Mouse (Mus musculus) kidney, adult 9 months (tissue): ENCODE results near the gene Ak3.
A peak's percentile ranks its signal among the peaks of the same experiment; 100 is the strongest.
"Not testable (repeated sequence)": the region's sequence is repeated elsewhere in the genome, so short reads cannot be mapped to it uniquely, and the experiment has no call there.

Experiments used
- DNase-seq: peaks from one replicate; pipeline ENCODE4 v3.0.0; 2022

Ak3 gene

DNA sequence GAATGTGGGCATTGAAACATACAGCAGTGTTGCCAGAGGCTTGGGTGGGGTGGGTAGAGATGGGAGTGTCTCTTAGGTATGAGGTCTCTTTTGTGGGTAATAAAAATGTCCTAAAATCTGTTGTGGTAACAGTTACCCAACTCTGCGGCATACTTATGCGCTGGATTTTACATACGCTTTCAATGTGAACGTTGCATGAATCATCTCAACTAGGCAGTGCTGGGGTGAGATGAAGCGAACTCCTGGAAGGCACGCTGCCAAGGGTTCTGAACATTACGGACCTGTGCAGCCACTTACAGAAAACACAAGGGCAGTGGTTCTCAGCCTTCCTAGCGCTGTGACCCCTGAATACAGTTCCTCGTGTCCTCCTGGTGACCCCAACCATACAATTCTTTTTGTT lies 5.1 kb downstream of the Ak3 start:
- DNase-seq, result no peak

DNA sequence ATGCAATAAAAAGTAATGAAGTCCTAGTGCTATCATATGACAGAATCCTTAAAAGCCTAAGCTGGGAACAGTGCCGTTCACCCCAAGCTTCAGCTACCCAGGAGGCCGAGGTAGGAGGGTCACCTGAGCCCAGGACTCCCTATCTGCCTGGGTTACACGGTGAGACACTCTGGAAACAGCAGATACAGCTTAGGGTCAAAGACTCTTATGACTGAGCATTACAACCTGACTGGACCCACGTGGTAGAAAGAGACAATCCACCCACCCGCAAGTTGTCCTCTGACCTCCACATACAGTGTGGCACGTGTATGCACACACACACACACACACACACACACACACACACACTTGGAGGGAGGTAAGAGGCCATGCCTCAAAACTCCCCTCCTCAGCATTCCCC lies 5.6 kb downstream of the Ak3 start:
- DNase-seq, result no peak

DNA sequence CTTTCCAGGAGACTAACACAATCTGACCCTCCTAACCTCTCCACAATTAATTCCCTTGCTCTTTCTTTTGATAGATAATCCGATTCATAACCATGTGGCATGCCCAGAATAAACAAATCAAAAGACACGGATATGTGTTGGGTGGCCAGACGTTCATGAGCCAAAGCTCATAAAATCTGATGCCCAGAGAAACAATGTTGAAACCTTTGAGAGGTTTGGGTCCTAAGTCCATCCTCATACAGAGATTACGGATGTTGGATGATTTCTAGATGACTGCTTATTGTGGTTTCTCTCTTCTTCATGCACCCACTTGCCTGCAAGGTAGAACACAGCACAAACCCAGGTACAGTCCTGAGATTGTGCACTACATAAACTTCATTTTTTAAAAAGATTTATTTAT lies 7.6 kb downstream of the Ak3 start:
- no peak for DNase-seq

DNA sequence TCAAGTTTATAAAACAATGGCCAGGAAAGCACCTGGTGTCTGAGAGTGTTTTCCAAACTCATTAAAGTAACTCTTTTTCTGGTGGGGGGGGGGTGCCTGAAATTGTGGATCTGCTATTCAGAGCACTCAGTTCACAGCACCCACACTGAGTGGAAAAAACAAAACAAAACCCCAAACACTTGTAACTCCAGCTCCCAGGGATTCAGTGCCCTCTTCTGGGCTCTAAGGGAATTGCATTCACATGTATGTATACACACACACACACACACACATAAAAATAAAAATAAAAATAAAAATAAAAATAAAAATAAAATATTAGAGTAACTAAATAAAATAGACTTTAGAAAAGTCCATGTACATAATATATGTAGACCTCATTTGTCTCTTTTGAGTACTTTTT lies 8.4 kb downstream of the Ak3 start:
- no peak for DNase-seq

DNA sequence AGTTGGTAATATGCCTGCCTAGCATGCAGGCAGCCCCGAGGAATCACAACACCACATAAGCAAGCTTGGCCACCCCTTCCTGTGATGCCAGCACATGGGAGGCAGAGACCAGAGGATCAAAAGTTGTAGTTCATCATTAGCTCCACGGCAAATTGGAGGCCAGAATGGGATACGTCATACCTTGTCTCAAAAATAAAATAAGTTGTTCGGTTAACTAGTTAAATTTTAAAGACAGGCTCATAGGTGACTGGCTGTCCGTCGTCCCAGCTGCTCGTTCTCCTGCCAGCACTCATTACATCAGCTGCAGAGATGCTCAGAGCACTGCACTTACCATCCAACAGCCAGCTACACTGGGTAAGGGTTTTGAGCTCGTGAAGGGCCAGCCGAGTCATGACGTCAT lies 10.2 kb downstream of the Ak3 start:
- DNase-seq, result peak; percentile 56

DNA sequence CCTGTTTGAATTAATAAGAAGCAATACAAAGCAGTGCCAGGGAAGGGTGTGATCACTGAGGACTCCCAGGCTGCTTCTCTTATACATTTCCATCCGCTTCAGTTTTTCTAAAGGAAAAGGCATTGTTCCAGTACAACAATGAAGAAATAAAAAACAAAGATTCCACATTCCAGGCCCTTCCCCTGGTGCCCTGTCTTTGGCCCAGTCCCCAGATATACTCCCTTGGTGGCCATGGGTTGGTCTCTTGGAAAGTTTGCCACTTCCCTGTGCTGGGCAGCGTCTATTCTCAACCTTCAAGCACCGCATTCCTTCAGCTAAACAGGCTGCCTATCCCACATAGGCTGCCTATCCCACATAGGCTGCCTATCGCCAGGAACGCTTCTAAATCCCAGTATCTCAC lies 10.7 kb downstream of the Ak3 start:
- DNase-seq, result no peak

DNA sequence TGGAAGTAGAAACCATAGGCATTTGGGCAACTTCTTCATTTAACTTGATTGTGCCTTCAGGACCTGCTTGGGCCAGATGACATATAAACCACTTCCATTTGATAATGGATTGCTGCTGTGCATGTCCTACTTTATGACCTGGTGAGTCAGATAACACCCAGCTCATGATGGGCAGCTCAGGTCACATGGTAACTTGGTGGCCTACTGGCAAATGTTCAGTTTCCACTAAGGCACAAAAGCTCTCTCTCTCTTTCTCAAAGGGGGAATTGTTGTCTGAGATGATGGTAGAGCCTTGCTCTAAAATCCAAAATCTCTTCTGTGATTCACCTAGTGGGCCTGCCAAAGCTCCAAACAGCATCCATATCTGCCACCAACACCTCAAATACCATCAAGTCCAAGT lies 15.1 kb downstream of the Ak3 start:
- DNase-seq, result no peak

DNA sequence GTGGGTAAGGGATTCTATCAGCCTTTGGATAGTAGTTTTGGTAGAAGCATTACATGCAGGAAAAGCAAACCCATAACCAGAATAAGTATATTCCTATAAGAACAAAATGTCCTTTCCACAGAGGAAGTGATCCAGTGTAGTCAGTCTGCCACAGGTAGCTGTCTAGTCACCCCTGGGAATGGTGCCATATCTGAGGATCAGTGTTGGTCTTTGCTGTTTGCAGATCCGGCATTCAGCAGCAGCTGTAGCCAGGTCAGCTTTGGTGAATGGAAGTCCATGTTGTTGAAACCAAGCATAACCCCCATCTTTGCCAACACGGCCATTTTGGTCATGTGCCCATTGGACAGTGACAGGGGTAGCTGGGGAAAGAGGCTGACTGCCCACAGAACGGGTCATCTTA lies 16.0 kb downstream of the Ak3 start:
- DNase-seq, result no peak

DNA sequence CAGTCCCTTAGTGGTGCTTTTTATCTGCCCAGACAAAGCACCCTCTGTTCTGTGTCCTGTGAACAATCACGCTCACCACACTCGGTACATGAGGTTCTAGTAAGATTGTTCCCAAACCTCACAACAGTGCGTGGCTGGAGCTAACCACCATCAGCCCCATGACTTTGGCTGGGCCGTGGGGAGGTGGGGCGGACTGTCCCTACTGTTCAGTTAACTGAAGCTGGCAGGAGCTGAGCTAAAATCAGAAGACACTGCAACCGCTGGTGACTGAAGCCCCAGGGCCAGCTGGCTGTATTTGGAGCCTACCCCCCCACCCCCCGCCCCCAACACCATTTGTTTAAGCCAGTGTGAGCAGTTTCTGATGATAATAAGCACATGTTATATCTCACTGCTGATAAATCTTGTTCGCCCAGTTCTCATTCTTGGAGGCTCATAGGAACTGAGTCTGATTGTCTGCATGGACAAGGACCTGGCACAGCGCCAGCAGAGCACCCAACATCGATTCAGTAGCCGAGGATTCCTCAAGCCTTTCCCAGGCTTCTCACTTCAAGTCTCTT lies 23.3 kb downstream of the Ak3 start:
- DNase-seq, result no peak

DNA sequence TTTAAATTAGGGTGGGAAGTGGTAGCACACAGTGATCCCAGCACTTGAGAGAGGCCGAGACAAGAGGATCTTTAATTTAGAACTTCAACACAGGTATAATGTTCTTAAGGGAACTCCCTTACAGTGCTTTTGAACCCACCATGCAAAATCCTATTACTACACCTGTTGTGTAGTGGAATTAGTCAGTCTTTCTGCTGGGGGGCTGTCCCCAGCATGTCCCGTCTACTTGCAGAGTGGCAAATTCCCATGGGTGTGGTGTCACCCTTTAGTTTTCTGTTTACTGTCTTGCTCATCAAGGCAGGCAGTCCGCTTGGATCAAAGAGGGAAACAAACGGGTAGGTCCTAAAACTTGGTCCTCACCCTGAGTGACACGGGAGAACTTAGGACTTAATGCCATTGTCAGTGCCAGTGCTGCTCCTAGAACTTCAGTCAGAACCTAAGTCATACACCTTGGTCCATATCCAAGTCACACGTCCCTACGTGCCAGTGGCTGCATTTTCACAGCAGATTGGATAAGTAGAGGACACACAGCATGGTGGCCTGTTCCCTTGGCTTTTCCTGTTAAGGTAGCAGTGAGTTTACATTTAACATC lies 25.9 kb downstream of the Ak3 start:
- DNase-seq, result no peak

DNA sequence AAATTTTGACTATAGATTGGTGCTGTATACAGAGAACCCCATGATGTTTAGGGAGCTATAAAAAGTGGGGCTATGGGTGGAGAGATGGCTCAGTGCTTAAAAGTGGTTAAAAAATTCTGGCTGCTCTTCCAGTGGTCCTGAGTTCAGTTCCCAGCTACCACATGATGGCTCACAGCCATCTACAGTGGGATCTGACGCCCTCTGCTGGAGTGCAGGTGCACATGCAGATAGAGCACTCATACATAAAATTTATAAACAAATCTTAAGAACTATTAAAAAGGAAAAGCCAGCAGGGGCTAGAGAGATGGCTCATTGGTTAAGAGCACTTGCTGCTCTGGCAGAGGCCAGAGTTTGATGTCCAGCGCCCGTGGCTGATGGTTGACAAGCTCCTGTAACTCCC lies 28.1 kb downstream of the Ak3 start:
- no peak for DNase-seq

DNA sequence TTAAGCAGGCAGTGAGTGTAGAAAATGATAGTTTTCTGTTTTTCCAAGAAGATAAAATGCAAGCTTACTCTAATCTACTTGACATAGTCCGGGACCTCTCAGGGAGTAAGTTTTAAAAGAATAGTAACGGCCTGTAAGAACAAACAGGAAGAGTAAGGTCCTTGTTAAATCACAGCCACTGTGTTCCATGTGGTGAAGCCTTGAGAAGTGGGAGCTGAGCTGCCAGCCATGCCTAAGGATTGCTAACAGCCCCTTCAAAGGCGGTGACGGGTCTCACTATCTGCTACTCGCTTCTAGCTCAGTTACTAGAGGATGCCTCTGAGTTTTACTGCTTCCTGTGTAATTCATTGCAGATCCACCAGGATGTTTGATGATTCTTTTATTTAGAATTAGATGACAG lies 31.0 kb downstream of the Ak3 start:
- DNase-seq, result no peak

DNA sequence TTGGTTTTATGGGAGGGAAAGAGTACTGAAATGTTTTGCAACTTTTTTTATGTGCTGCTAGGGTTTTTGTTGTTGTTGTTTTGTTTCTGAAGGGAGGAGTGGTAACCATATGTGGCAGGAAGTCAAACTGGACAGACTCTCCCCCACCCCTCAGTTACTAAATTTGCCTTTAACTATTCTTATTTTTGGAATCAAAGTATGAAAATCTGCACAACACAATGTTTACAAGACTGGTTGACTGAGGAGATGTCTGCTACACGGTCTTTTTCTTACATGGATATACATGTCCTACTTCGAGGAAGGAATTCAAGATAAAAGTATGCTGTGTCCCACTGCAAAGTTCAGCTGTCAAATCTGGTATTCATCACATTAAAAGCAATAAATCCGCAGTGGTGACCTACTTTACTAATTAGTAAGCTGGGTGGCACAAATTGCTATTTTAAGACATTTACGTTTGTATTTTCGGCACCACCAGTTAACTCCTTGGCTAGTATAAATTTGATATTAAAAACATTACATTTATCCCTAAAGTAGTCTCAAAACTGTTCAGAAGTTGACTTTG lies 31.5 kb downstream of the Ak3 start:
- no peak for DNase-seq

DNA sequence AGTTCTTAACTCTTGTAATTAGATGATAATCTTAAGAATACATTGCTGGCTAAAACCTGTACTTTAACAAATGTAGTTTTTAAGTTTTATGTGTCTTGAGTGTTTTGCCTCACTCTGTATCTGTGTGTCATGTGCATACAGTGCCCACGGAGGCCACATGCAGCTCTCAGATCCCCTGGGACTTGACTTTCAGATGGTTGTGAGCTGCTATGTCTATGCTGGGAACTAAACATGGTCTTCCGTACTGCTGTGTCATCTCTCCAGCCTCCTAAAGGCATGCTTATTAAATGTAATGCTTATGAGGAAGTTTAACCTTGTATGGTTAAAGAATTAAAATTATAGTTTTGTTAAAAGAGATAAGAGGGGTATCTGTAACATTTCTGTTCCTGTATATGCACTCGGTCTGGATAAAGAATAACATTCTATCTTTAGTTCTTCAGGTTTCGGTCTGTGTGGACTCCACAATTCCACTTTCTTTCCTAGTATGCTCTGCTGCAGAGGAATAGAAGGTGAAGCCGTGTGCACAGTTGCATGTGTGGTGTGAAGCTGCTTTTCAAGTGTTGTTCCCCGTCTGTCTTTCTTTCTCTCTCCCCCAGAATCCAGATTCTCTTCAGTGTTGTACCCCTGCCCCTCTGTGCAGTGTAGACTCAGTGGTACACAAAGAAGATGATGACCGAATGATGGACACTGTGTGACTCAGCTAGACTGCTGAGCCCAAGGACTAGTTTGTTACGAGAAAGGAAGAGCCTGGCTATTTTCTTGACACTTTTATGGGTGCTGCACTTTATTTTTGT lies 32.2 kb downstream of the Ak3 start:
- no peak for DNase-seq

DNA sequence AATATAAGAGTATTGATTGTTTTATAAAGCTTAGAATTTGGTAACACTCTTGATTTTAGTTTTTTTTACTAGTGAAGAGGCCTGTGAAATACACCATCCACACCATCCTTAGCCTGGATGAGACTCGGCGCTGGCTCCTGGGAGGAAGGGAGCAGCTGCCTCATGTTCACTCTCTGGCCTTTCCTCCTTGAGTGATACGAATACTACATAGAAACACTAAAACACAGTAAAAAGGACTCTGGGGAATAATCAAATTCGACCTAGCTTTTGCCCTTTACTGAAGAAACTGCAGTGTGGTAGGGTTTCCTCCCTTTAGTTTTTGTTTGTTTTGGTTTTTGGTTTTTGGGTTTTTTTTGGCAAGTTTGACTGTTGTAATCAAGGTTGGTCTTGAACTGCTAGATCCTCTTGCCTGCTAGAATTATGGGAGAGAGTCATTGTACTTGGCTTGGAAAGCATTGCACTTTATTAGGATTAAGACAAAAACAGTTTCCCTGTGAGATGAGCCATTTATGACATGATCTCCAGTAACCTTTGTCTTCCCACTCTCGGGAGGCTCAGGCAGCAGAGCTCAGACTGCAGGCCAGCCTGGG lies 33.2 kb downstream of the Ak3 start:
- DNase-seq, result peak; percentile 38

DNA sequence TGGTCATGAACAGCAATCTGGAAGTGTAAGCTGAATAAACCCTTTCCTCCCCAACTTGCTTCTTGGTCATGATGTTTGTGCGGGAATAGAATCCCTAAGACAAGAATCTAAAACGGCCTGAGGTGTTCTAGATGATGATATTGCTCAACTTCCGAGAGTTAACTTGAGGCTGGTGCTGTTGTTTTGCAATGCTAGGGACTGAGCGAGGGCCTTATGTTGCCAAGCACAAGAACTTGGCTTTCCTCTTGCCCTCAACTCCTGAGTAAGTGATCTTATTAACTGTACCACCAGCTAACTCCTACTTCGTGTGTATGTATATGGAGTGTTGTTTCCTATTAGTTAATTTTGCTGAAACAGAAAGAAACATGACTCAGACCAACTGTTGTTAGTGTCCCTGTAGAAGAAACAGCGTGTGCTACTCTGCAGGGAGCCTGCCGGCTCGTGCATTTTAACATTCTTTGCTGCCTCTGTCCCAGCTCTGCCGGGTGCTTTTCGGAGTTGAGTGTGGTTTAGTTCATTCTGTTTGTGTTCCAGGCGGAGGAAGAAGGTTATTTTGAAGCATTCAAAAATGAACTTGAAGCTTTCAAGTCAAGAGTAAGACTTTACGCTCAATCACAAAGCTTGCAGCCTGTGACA lies 36.3 kb downstream of the Ak3 start:
- DNase-seq, result no peak

DNA sequence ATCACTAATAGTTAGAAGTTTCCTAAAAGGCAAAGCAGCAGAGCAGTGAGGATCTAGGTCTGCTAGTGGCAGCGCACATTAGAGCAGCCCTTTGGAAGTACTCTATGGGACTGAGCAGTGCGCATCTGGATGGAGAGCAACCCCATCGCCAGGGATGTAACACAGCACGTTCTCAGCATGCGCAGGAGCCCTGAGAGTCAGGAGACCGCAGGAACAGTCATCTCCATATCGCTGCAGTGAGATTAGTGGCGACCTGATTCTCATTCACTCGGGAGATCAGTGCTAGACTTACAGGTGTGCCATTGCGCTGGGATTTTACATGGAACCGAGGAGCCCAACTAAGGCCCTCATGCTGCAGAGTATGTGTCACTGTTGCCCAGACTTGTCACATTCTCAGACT lies 38.7 kb downstream of the Ak3 start:
- no peak for DNase-seq

DNA sequence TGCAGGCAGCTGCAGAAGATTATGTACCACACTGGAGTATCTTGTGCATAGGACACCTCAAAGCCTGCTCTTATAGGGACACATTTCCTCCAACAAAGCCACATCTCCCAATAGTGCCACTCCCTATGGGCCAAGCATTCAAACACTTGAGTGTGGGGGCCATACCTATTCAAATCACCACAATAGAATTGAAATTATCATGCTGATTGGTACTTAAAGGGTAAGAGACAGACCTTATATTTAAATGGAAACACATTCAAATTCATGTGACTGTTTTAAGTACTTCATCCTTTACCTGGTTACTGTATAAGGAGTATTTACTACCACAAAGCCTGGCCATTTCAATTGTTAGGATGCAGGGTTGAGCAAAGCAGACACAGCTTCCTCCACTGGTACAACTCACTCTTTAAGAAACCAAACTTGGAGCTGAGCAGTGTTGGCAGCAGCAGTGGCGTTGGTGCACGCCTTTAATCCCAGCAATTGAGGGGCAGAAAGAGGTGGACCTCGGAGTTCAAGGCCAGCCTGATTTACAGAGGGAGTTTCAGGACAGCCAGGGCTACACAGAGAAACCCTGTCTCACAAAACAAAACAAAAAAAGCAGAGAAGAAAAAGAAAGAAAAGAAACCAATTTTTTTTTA lies 39.6 kb downstream of the Ak3 start:
- DNase-seq, result no peak

DNA sequence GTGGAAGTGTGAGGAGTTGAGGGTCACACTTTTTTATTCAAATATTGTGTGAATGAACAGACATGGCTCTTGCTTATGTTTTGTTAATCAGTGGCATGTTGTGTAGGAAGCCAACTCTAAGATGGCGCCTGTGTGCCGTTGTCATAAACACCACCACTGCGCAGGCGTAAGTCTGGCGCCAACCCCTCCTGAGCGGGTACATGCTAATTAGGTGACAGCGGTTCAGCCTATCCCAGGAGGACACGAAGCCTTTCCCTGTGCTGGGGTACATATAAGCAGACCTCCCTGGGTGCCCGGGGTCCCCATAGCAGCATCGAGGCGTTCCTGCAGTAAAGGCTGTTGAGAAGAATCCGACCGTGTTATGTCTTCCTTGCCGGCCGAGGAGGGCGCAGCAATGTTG lies 47.4 kb downstream of the Ak3 start:
- not testable (repeated sequence) for DNase-seq

DNA sequence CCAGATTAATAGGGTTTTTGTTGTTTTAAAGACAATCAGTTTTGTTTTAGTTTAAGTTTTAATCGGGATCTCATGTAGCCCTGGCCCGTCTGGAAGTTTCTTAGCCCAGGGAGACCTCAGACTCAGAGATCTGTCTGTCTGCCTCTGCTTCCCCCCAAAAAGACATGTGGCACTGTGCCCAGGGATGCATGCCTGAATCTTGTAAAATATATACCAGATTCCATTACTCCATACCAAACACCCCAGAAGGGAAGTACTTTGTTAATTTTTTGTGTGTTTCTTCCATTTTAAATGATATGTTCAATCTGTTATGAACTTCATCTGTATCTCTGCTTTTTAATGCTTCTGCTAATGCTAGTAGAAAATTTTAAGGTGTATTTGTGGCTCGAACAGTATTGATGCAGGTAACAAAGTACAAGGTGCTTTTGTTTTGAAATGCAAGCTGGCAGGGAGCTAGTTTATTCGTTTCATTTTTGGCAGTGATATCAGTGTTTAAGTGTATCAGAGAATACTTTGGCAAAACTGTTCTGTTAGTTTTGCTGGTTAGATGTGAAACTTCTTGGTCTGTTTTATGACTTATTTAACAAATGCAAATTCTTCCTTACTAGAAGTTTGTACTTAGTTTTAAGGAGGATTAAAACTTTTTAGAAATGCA lies 49.7 kb downstream of the Ak3 start:
- no peak for DNase-seq

DNA sequence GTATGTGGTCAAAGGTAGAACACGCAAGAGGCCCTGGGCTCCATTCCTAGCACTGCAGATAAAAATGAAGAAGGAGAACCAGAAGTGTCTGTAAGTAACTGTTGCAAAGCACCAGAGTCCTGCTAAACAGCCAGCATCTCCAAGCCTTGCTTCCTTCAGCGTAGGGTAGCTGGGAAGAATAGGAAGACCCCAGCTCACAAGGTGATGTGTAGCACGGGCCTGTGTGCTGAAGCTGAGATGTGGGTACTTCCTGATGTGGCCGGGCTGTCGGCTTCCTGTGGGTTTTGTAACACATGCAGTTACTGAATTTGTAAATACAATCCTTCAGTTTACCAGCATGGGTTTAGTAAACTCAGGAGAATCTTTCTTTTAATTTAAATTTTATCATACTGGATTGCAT lies 52.4 kb downstream of the Ak3 start:
- DNase-seq, result no peak

DNA sequence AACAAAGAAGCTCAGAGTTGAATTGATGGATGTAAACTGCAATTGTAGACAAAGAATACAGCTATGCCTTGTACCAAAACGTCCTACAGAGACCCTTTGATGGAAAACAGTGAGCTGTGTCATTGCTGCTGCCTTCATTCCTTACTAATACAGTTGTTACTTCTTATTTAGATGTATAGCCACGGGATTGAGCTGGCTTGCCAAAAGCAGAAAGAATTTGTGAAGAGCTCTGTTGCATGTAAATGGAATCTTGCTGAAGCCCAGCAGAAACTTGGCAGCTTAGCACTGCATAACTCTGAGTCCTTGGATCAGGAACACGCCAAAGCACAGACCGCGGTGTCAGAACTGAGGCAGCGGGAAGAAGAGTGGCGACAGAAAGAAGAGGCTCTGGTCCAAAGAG lies 52.9 kb downstream of the Ak3 start:
- no peak for DNase-seq
